Mouse (Mus musculus): ENCODE data around the gene Cwc27. TPM values are rescaled to one million over a fixed set of nuclear protein-coding genes. Genes with fewer than 3 reads are reported as not detected.

Cwc27 gene
- polyA plus RNA-seq, 1 experiment from 2014 or later: 26.2 TPM

- peak overlapping the region; percentile 9; the same call in 1 of the 2 replicates for H3K27ac ChIP-seq
- no peaks in the 10 kb centered on the region for H3K9me3 ChIP-seq
- no peaks in the 10 kb centered on the region for H3K27me3 ChIP-seq
- H3K4me3 ChIP-seq: no peak overlapping the region
- H3K4me2 ChIP-seq: no peak overlapping the region
- 66% methylated on average over 7 of the region's 7 CpGs for WGBS
- no peak overlapping the region for H3K9ac ChIP-seq
- no peaks in the 10 kb centered on the region for H3K36me3 ChIP-seq
- peak; percentile 52; the same call in 1 of the 2 replicates for ATAC-seq (ENCODE audit: borderline replicate concordance, extremely low read depth, low FRiP score, low TSS enrichment)
- H3K4me1 ChIP-seq: peaks cover 15% of the 10 kb centered on the region
Observed at GRCm38 (mm10) chr13:104619503-104620288, 197.2 kb downstream of the Cwc27 start.

- no peak overlapping the region for H3K4me3 ChIP-seq
- no peak overlapping the region for H3K4me2 ChIP-seq
- no peak for ATAC-seq (ENCODE audit: borderline replicate concordance, extremely low read depth, low FRiP score, low TSS enrichment)
- no peak overlapping the region for H3K27ac ChIP-seq
- no peaks in the 10 kb centered on the region for H3K9me3 ChIP-seq
- H3K9ac ChIP-seq: no peak overlapping the region
- 79% methylated on average over 4 of the region's 4 CpGs for WGBS
- H3K36me3 ChIP-seq: no peaks in the 10 kb centered on the region
- H3K4me1 ChIP-seq: peaks cover 9% of the 10 kb centered on the region; the same call in 1 of the 2 replicates
- H3K27me3 ChIP-seq: no peaks in the 10 kb centered on the region
Observed at GRCm38 (mm10) chr13:104617201-104617600, 199.7 kb downstream of the Cwc27 start.

- H3K9ac ChIP-seq: no peak overlapping the region
- no peak overlapping the region for H3K27ac ChIP-seq
- 81% methylated on average over 18 of the region's 18 CpGs for WGBS
- no peaks in the 10 kb centered on the region for H3K9me3 ChIP-seq
- ATAC-seq (ENCODE audit: borderline replicate concordance, extremely low read depth, low FRiP score, low TSS enrichment): no peak
- H3K36me3 ChIP-seq: no peaks in the 10 kb centered on the region
- H3K4me2 ChIP-seq: no peak overlapping the region
- no peaks in the 10 kb centered on the region for H3K27me3 ChIP-seq
- H3K4me1 ChIP-seq: peaks cover 9% of the 10 kb centered on the region; the same call in 1 of the 2 replicates
- no peak overlapping the region for H3K4me3 ChIP-seq
Observed at GRCm38 (mm10) chr13:104615999-104616810, 200.7 kb downstream of the Cwc27 start.

- Histone ChIP-seq H3K27ac (no peak overlapping the region), H3K36me3 (no peaks in the 10 kb centered on the region), H3K4me1 (0 out of 2 replicates have a peak, but pooled peaks cover 3% of the 10 kb centered on the region), H3K4me3 (no peak overlapping the region), H3K9ac (no peak overlapping the region), H3K4me2 (no peak overlapping the region), H3K9me3 (no peaks in the 10 kb centered on the region), H3K27me3 (no peaks in the 10 kb centered on the region)
- ATAC-seq (ENCODE audit: borderline replicate concordance, extremely low read depth, low FRiP score, low TSS enrichment): no peak
- 87% methylated on average over 7 of the region's 7 CpGs for WGBS
Observed at GRCm38 (mm10) chr13:104615111-104615510, 201.8 kb downstream of the Cwc27 start.

- no peak overlapping the region for H3K4me2 ChIP-seq
- no peaks in the 10 kb centered on the region for H3K4me1 ChIP-seq
- no peak for ATAC-seq (ENCODE audit: borderline replicate concordance, extremely low read depth, low FRiP score, low TSS enrichment)
- H3K9ac ChIP-seq: no peak overlapping the region
- no peak overlapping the region for H3K4me3 ChIP-seq
- peak overlapping the region; percentile 46; the same call in 1 of the 2 replicates for H3K27ac ChIP-seq
- no peaks in the 10 kb centered on the region for H3K9me3 ChIP-seq
- H3K36me3 ChIP-seq: no peaks in the 10 kb centered on the region
- no peaks in the 10 kb centered on the region for H3K27me3 ChIP-seq
- whole genome bisulfite sequencing: 80% methylated on average over 4 of the region's 4 CpGs
Observed at GRCm38 (mm10) chr13:104611296-104611695, 205.6 kb downstream of the Cwc27 start.

GRCm38 (mm10) chr13:104610210-104611111, 206.5 kb downstream of the Cwc27 start:
- Histone ChIP-seq H3K9ac (no peak overlapping the region), H3K27me3 (no peaks in the 10 kb centered on the region), H3K36me3 (no peaks in the 10 kb centered on the region), H3K4me2 (no peak overlapping the region), H3K9me3 (no peaks in the 10 kb centered on the region), H3K4me3 (no peak overlapping the region), H3K27ac (peak overlapping the region; percentile 46), H3K4me1 (no peaks in the 10 kb centered on the region)
- 74% methylated on average over 22 of the region's 22 CpGs for WGBS
- peak; percentile 81; the same call in 1 of the 2 replicates for ATAC-seq (ENCODE audit: borderline replicate concordance, extremely low read depth, low FRiP score, low TSS enrichment)

GRCm38 (mm10) chr13:104608516-104608915, 208.4 kb downstream of the Cwc27 start:
- no peak overlapping the region for H3K27ac ChIP-seq
- no peaks in the 10 kb centered on the region for H3K9me3 ChIP-seq
- no peak overlapping the region for H3K9ac ChIP-seq
- H3K4me1 ChIP-seq: no peaks in the 10 kb centered on the region
- WGBS: 88% methylated on average over 18 of the region's 18 CpGs
- H3K4me3 ChIP-seq: no peak overlapping the region
- H3K27me3 ChIP-seq: no peaks in the 10 kb centered on the region
- no peaks in the 10 kb centered on the region for H3K36me3 ChIP-seq
- H3K4me2 ChIP-seq: no peak overlapping the region
- ATAC-seq (ENCODE audit: borderline replicate concordance, extremely low read depth, low FRiP score, low TSS enrichment): no peak

- Histone ChIP-seq H3K36me3 (no peaks in the 10 kb centered on the region), H3K9me3 (no peaks in the 10 kb centered on the region), H3K4me1 (no peaks in the 10 kb centered on the region), H3K4me2 (no peak overlapping the region), H3K4me3 (no peak overlapping the region), H3K27me3 (no peaks in the 10 kb centered on the region), H3K27ac (no peak overlapping the region), H3K9ac (no peak overlapping the region)
- 57% methylated on average over 14 of the region's 14 CpGs for WGBS
- ATAC-seq (ENCODE audit: borderline replicate concordance, extremely low read depth, low FRiP score, low TSS enrichment): no peak
Observed at GRCm38 (mm10) chr13:104606786-104607580, 210.0 kb downstream of the Cwc27 start.

GRCm38 (mm10) chr13:104605111-104605510, 211.8 kb downstream of the Cwc27 start:
- Histone ChIP-seq H3K9me3 (no peaks in the 10 kb centered on the region), H3K9ac (no peak overlapping the region), H3K36me3 (no peaks in the 10 kb centered on the region), H3K4me3 (no peak overlapping the region), H3K27me3 (no peaks in the 10 kb centered on the region), H3K27ac (no peak overlapping the region), H3K4me1 (no peaks in the 10 kb centered on the region), H3K4me2 (no peak overlapping the region)
- 67% methylated on average over 2 of the region's 2 CpGs for WGBS
- ATAC-seq (ENCODE audit: borderline replicate concordance, extremely low read depth, low FRiP score, low TSS enrichment): no peak

- H3K27ac ChIP-seq: no peak overlapping the region
- H3K4me3 ChIP-seq: no peak overlapping the region
- no peaks in the 10 kb centered on the region for H3K36me3 ChIP-seq
- WGBS: 83% methylated on average over 6 of the region's 6 CpGs
- H3K9ac ChIP-seq: no peak overlapping the region
- H3K4me1 ChIP-seq: no peaks in the 10 kb centered on the region
- no peak overlapping the region for H3K4me2 ChIP-seq
- H3K27me3 ChIP-seq: no peaks in the 10 kb centered on the region
- H3K9me3 ChIP-seq: no peaks in the 10 kb centered on the region
- no peak for ATAC-seq (ENCODE audit: borderline replicate concordance, extremely low read depth, low FRiP score, low TSS enrichment)
Observed at GRCm38 (mm10) chr13:104602197-104602596, 214.7 kb downstream of the Cwc27 start.

- Histone ChIP-seq H3K36me3 (no peaks in the 10 kb centered on the region), H3K9me3 (no peaks in the 10 kb centered on the region), H3K9ac (no peak overlapping the region), H3K4me3 (no peak overlapping the region), H3K27me3 (no peaks in the 10 kb centered on the region), H3K27ac (no peak overlapping the region), H3K4me1 (no peaks in the 10 kb centered on the region), H3K4me2 (no peak overlapping the region)
- ATAC-seq (ENCODE audit: borderline replicate concordance, extremely low read depth, low FRiP score, low TSS enrichment): no peak
- WGBS: 92% methylated on average over 3 of the region's 3 CpGs
Observed at GRCm38 (mm10) chr13:104601783-104602182, 215.2 kb downstream of the Cwc27 start.
